Mouse (Mus musculus) lung, postnatal 0 days (tissue): ENCODE measurements around the gene Klc1.

ENCODE experiments used
- CTCF ChIP-seq: IDR thresholded peaks from 2 replicates; pipeline ENCODE4 v1.5.1; 2016; ENCODE audit warnings: antibody characterized with exemption, mild to moderate bottlenecking
- EP300 ChIP-seq: IDR thresholded peaks from 2 replicates; pipeline ENCODE4 v1.6.1; 2016; ENCODE audit warnings: antibody characterized with exemption, mild to moderate bottlenecking, control low read depth

GRCm38 (mm10) chr12:111794102-111794501 lies 35.5 kb downstream of the Klc1 start:
- no peak for TF ChIP-seq EP300
- TF ChIP-seq CTCF = no peak
